Mouse (Mus musculus): ENCODE measurements around the gene Plbd1. TPM values are rescaled to one million over a fixed set of nuclear protein-coding genes. Genes with fewer than 3 reads are reported as not detected.
A peak's percentile ranks its signal among the peaks of the same experiment; 100 is the strongest.

Gene Plbd1
- total and polyA plus RNA-seq, 2 experiments from 2014 or later: 11.9 to 13.3 TPM

DNA sequence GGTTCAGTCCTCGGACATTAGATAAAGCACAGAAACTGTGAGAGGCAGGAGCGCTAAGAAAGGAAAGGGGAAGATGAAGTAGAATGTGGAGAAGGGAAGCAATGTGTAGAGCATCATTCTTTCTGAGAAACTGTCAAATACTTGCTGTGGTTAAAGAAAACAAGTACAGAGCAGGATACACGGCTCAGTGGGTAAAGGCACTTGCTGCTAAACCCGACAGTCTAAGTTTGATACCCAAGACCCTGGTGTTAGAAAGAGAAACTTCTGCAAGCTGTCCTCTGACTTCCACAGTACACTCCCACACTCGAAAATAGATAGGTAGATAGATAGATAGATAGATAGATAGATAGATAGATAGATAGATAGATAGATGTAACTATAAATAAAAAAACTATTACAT is 8.4 kb downstream of the Plbd1 start:
- ATAC-seq (ENCODE audit: insufficient read depth, low read depth): no peak
- DNase-seq (ENCODE audit: low spot score): no peak
- H3K4me3 ChIP-seq (ENCODE audit: low read depth, low read length): no peak overlapping the region
- H3K27me3 ChIP-seq (ENCODE audit: control insufficient read depth, insufficient read depth, low read length): no peaks in the 10 kb centered on the region
- peaks cover 4% of the 10 kb centered on the region; the same call in 1 of the 2 replicates for H3K4me1 ChIP-seq (ENCODE audit: control insufficient read depth, insufficient read depth)
- H3K27ac ChIP-seq (ENCODE audit: low read depth): no peak overlapping the region
- no peaks in the 10 kb centered on the region for H3K36me3 ChIP-seq (replicated peaks; ENCODE audit: control insufficient read depth, insufficient read depth, low read length)
- H3K9ac ChIP-seq (replicated peaks; ENCODE audit: low read depth, low read length): no peak overlapping the region
- no peak for TF ChIP-seq EP300 (IDR thresholded peaks at IDR 0.05; ENCODE audit: low read depth)
- no peak for TF ChIP-seq CTCF (IDR thresholded peaks at IDR 0.05; ENCODE audit: low read depth)
- WGBS: 39% methylated on average over 5 of the region's 5 CpGs
- no peaks in the 10 kb centered on the region for H3K9me3 ChIP-seq (replicated peaks; ENCODE audit: control insufficient read depth, low read length)
- H3K4me2 ChIP-seq (ENCODE audit: low read depth, low read length): no peak overlapping the region

DNA sequence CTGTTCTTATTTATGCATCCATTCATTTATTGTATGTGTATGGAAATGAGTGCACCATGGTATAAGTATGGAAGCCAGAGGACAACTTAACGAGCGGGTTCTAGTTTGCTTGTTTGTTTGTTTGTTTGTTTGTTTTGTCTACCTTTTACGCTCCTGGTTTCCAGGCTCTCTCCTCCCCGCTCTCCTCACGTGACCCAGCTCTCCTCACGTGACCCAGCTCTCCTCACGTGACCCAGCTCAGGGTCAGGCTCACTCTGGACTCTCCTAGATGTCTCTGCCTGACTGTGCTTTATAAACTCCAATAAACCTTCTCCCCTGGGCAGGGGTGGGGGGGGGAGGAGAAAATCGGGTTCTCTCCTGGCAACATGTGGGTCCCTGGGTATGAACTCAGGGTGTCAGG is 11.1 kb downstream of the Plbd1 start:
- H3K27me3 ChIP-seq (ENCODE audit: control insufficient read depth, insufficient read depth, low read length): no peaks in the 10 kb centered on the region
- TF ChIP-seq CTCF (IDR thresholded peaks at IDR 0.05; ENCODE audit: low read depth): no peak
- no peak for TF ChIP-seq EP300 (IDR thresholded peaks at IDR 0.05; ENCODE audit: low read depth)
- H3K4me1 ChIP-seq (ENCODE audit: control insufficient read depth, insufficient read depth): peaks cover 4% of the 10 kb centered on the region; the same call in 1 of the 2 replicates
- ATAC-seq (ENCODE audit: insufficient read depth, low read depth) (no peak), DNase-seq (ENCODE audit: low spot score) (no peak)
- H3K36me3 ChIP-seq (replicated peaks; ENCODE audit: control insufficient read depth, insufficient read depth, low read length): no peaks in the 10 kb centered on the region
- H3K4me2 ChIP-seq (ENCODE audit: low read depth, low read length): no peak overlapping the region
- no peaks in the 10 kb centered on the region for H3K9me3 ChIP-seq (replicated peaks; ENCODE audit: control insufficient read depth, low read length)
- H3K4me3 ChIP-seq (ENCODE audit: low read depth, low read length): no peak overlapping the region
- H3K27ac ChIP-seq (ENCODE audit: low read depth): no peak overlapping the region
- no peak overlapping the region for H3K9ac ChIP-seq (replicated peaks; ENCODE audit: low read depth, low read length)
- 85% methylated on average over 8 of the region's 8 CpGs for WGBS

DNA sequence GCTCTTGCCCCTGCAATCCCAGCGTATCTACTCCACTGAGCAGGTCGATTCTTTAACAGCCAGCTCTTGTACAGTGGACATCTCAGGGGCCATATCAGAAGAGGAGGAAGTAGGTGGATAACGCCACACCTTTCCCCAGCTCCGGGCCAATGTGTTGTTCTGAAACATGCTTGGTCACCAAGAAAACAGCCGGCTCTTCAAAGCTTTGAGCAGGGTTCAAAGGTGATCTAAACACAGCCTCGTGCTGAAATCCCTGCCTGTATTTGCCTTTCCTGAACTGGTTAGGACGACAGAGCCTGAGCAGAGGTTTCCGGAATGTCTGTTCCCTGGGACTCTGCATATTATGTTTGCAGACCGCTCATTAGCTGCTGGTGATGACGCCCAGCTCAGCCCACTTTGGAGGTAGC is 14.3 kb downstream of the Plbd1 start:
- no peak overlapping the region for H3K4me2 ChIP-seq (ENCODE audit: low read depth, low read length)
- ATAC-seq (ENCODE audit: insufficient read depth, low read depth) (no peak), DNase-seq (ENCODE audit: low spot score) (no peak)
- TF ChIP-seq CTCF (IDR thresholded peaks at IDR 0.05; ENCODE audit: low read depth): no peak
- no peak for TF ChIP-seq EP300 (IDR thresholded peaks at IDR 0.05; ENCODE audit: low read depth)
- H3K27me3 ChIP-seq (ENCODE audit: control insufficient read depth, insufficient read depth, low read length): no peaks in the 10 kb centered on the region
- WGBS: 62% methylated on average over 10 of the region's 10 CpGs
- no peak overlapping the region for H3K9ac ChIP-seq (replicated peaks; ENCODE audit: low read depth, low read length)
- no peak overlapping the region for H3K27ac ChIP-seq (ENCODE audit: low read depth)
- 0 out of 2 replicates have a peak, but pooled peaks cover 4% of the 10 kb centered on the region for H3K9me3 ChIP-seq (replicated peaks; ENCODE audit: control insufficient read depth, low read length)
- no peaks in the 10 kb centered on the region for H3K36me3 ChIP-seq (replicated peaks; ENCODE audit: control insufficient read depth, insufficient read depth, low read length)
- no peaks in the 10 kb centered on the region for H3K4me1 ChIP-seq (ENCODE audit: control insufficient read depth, insufficient read depth)
- no peak overlapping the region for H3K4me3 ChIP-seq (ENCODE audit: low read depth, low read length)

DNA sequence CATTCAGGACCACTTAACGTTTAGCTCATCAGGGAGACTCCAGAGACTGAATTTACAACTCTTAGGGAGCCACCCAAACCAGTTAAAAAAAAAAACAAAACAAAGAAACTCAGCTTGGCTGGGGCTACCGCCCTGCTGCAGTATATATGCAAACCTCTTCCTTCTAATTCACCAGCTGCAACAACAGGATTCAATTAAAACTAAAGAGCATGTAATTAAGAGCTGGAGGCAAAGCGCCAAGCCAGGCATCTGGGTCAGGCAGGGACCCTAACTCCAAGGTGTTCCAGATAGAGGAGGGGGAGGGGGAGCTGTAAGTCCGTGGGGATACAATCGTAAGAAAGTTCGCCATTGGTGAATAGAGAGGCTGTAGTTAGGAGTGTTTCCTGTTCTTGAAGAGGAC is 15.5 kb downstream of the Plbd1 start:
- H3K4me1 ChIP-seq (ENCODE audit: control insufficient read depth, insufficient read depth): no peaks in the 10 kb centered on the region
- H3K4me2 ChIP-seq (ENCODE audit: low read depth, low read length): no peak overlapping the region
- H3K4me3 ChIP-seq (ENCODE audit: low read depth, low read length): no peak overlapping the region
- H3K27ac ChIP-seq (ENCODE audit: low read depth): no peak overlapping the region
- H3K27me3 ChIP-seq (ENCODE audit: control insufficient read depth, insufficient read depth, low read length): no peaks in the 10 kb centered on the region
- DNase-seq (ENCODE audit: low spot score) (no peak), ATAC-seq (ENCODE audit: insufficient read depth, low read depth) (no peak)
- H3K9me3 ChIP-seq (replicated peaks; ENCODE audit: control insufficient read depth, low read length): 0 out of 2 replicates have a peak, but pooled peaks cover 4% of the 10 kb centered on the region
- TF ChIP-seq EP300 (IDR thresholded peaks at IDR 0.05; ENCODE audit: low read depth) (no peak), CTCF (IDR thresholded peaks at IDR 0.05; ENCODE audit: low read depth) (no peak)
- 62% methylated on average over 6 of the region's 6 CpGs for WGBS
- no peaks in the 10 kb centered on the region for H3K36me3 ChIP-seq (replicated peaks; ENCODE audit: control insufficient read depth, insufficient read depth, low read length)
- H3K9ac ChIP-seq (replicated peaks; ENCODE audit: low read depth, low read length): no peak overlapping the region

DNA sequence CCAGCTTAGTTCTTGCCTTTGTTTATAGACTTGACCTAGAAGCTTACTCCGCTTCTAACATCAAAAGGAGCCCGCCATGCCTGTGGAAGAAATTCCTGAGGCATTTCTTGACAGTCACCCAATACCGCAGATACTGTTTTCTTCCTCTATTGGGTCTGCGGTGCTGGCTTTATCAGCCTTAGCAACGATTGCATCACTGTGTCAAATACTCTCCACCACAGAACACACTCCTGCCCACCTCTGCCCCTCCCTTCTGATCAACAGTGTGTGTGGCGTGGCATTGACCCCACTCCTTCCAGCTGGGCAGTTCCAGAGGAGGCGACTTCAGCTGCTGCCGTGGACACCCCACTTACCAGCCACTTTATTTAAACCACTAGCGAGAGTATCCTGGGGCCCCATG is 16.0 kb downstream of the Plbd1 start:
- H3K4me3 ChIP-seq (ENCODE audit: low read depth, low read length): no peak overlapping the region
- 61% methylated on average over 9 of the region's 9 CpGs for WGBS
- no peak overlapping the region for H3K9ac ChIP-seq (replicated peaks; ENCODE audit: low read depth, low read length)
- H3K36me3 ChIP-seq (replicated peaks; ENCODE audit: control insufficient read depth, insufficient read depth, low read length): no peaks in the 10 kb centered on the region
- no peak for DNase-seq (ENCODE audit: low spot score)
- 0 out of 2 replicates have a peak, but pooled peaks cover 4% of the 10 kb centered on the region for H3K9me3 ChIP-seq (replicated peaks; ENCODE audit: control insufficient read depth, low read length)
- H3K27me3 ChIP-seq (ENCODE audit: control insufficient read depth, insufficient read depth, low read length): no peaks in the 10 kb centered on the region
- no peak overlapping the region for H3K4me2 ChIP-seq (ENCODE audit: low read depth, low read length)
- ATAC-seq (ENCODE audit: insufficient read depth, low read depth): no peak
- no peak overlapping the region for H3K27ac ChIP-seq (ENCODE audit: low read depth)
- H3K4me1 ChIP-seq (ENCODE audit: control insufficient read depth, insufficient read depth): no peaks in the 10 kb centered on the region
- TF ChIP-seq CTCF (IDR thresholded peaks at IDR 0.05; ENCODE audit: low read depth): no peak
- TF ChIP-seq EP300 (IDR thresholded peaks at IDR 0.05; ENCODE audit: low read depth): no peak

DNA sequence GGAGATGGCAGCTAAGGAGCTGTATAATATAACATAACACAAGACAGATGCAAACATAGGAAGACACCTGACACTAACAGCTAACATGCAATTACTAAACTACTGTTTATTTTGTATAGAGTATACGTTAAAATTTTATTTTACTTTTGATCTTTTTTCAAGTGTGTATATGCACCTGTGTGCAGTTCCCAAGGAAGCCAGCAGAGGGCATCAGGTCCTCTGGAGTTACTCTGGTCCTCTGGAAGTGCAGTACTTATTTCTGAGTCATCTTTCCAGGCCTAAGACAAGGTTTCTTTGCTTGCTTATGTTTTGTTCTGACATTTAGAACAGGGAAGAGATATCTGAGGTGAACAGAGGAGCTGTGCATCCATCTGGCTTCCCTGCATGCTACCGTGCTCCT is 17.6 kb downstream of the Plbd1 start:
- Histone ChIP-seq H3K4me1 (ENCODE audit: control insufficient read depth, insufficient read depth) (no peaks in the 10 kb centered on the region), H3K27ac (ENCODE audit: low read depth) (no peak overlapping the region), H3K4me3 (ENCODE audit: low read depth, low read length) (no peak overlapping the region), H3K27me3 (ENCODE audit: control insufficient read depth, insufficient read depth, low read length) (no peaks in the 10 kb centered on the region), H3K9ac (replicated peaks; ENCODE audit: low read depth, low read length) (no peak overlapping the region), H3K36me3 (replicated peaks; ENCODE audit: control insufficient read depth, insufficient read depth, low read length) (no peaks in the 10 kb centered on the region), H3K4me2 (ENCODE audit: low read depth, low read length) (no peak overlapping the region), H3K9me3 (replicated peaks; ENCODE audit: control insufficient read depth, low read length) (0 out of 2 replicates have a peak, but pooled peaks cover 4% of the 10 kb centered on the region)
- 81% methylated on average over 2 of the region's 2 CpGs for WGBS
- DNase-seq (ENCODE audit: low spot score) (no peak), ATAC-seq (ENCODE audit: insufficient read depth, low read depth) (no peak)
- TF ChIP-seq EP300 (IDR thresholded peaks at IDR 0.05; ENCODE audit: low read depth) (no peak), CTCF (IDR thresholded peaks at IDR 0.05; ENCODE audit: low read depth) (peak; percentile 22)

Data from heart, postnatal 0 days (tissue).